Mouse (Mus musculus) stomach, postnatal 0 days (tissue): ENCODE results near the gene Ttc30b. TPM values are rescaled to one million over a fixed set of nuclear protein-coding genes. Genes with fewer than 3 reads are reported as not detected.

Experiments
- ATAC-seq: fragments of 200-750 bp; cut with Nextera tagmentation; 2 replicates; pipeline ENCODE4 v1.8.0; 2017; ENCODE audit not compliant: low FRiP score, low TSS enrichment
- DNase-seq: peaks from one replicate; pipeline ENCODE4 v3.0.0-alpha.2; 2016; ENCODE audit warnings: low spot score
- H3K27ac ChIP-seq: fragments of 300-500 bp; sonication (generic); replicated peaks from 2 replicates; pipeline ENCODE4 v1.5.1; 2014; ENCODE audit warnings: mild to moderate bottlenecking, control low read depth
- H3K27me3 ChIP-seq: fragments of 300-500 bp; sonication (generic); 2 replicates; pipeline ENCODE4 v1.6.1; 2014; ENCODE audit warnings: low read length; ENCODE audit not compliant: control insufficient read depth, insufficient read depth
- H3K36me3 ChIP-seq: fragments of 300-500 bp; sonication (generic); 2 replicates; pipeline ENCODE4 v1.6.1; 2014; ENCODE audit warnings: low read length, mixed read lengths; ENCODE audit not compliant: control insufficient read depth, insufficient read depth
- H3K4me1 ChIP-seq: fragments of 300-500 bp; sonication (generic); replicated peaks from 2 replicates; pipeline ENCODE4 v1.6.1; 2014; ENCODE audit warnings: antibody characterized with exemption; ENCODE audit not compliant: control insufficient read depth, insufficient read depth
- H3K4me2 ChIP-seq: fragments of 300-500 bp; sonication (generic); replicated peaks from 2 replicates; pipeline ENCODE4 v1.6.1; 2014; ENCODE audit warnings: low read depth, mild to moderate bottlenecking, control low read depth, moderate library complexity
- H3K4me3 ChIP-seq: fragments of 300-500 bp; sonication (generic); 2 replicates; pipeline ENCODE4 v1.5.1; 2014; ENCODE audit warnings: low read depth, low read length, control low read depth
- H3K9ac ChIP-seq: fragments of 300-500 bp; sonication (generic); 2 replicates; pipeline ENCODE4 v1.6.1; 2014; ENCODE audit warnings: mild to moderate bottlenecking, low read length, control low read depth, mixed read lengths
- H3K9me3 ChIP-seq: fragments of 300-500 bp; sonication (generic); 2 replicates; pipeline ENCODE4 v1.6.1; 2016; ENCODE audit warnings: low read length; ENCODE audit not compliant: control insufficient read depth
- CTCF ChIP-seq: IDR thresholded peaks from 2 replicates; pipeline ENCODE4 v1.5.1; 2016; ENCODE audit warnings: antibody characterized with exemption, low read depth, mild to moderate bottlenecking, moderate library complexity
- EP300 ChIP-seq: optimal IDR thresholded peaks from 2 replicates; pipeline ENCODE3; 2016; ENCODE audit warnings: antibody characterized with exemption
- WGBS: fragments of 180-500 bp; shearing (Covaris S2); extraction: QIAGEN DNeasy Blood & Tissue Kit; methylation state at CpG from one replicate; pipeline ENCODE4 v1.1.7; 2014; 5-methylcytosine and 5-hydroxymethylcytosine counted together
- polyA plus RNA-seq: library from polyadenylated mRNA; unstranded; fragments of >200 nt; fragmentation: Nextera tagmentation; extraction: Ambion mirVana; gene quantifications from 2 replicates; pipeline ENCODE4 v1.2.1, GENCODE M21; 2015

Gene Ttc30b
- polyA plus RNA-seq, 1 experiment from 2014 or later = 10.6 TPM

GRCm38 (mm10) chr2:75963211-75963840, 24.9 kb upstream of the Ttc30b start:
- DNase-seq (no peak), ATAC-seq (no peak)
- no peaks in the 10 kb centered on the region for H3K27me3 ChIP-seq
- TF ChIP-seq CTCF = no peak
- no peak for TF ChIP-seq EP300
- no peaks in the 10 kb centered on the region for H3K9me3 ChIP-seq
- no peak overlapping the region for H3K4me3 ChIP-seq
- H3K36me3 ChIP-seq = no peaks in the 10 kb centered on the region
- WGBS = 74% methylated on average over 10 of the region's 10 CpGs
- H3K9ac ChIP-seq = no peak overlapping the region
- H3K27ac ChIP-seq = no peak overlapping the region
- peaks cover 10% of the 10 kb centered on the region for H3K4me1 ChIP-seq
- H3K4me2 ChIP-seq = no peak overlapping the region

- peak; percentile 42 for DNase-seq
- WGBS = 56% methylated on average over 15 of the region's 15 CpGs
- peak; percentile 64 for ATAC-seq
These were observed 22.3 kb upstream of the Ttc30b start for GRCm38 (mm10) chr2:75960366-75961330.

GRCm38 (mm10) chr2:75959850-75960365, 21.5 kb upstream of the Ttc30b start:
- peak overlapping the region; percentile 53 for H3K27ac ChIP-seq
- H3K9ac ChIP-seq = 0 out of 2 replicates have a peak overlapping the region, but pooled peaks have one; percentile 24
- 13% methylated on average over 15 of the region's 15 CpGs for WGBS

More at GRCm38 (mm10) chr2:75960366-75961330, 22.3 kb upstream of the Ttc30b start:
- Histone ChIP-seq H3K4me2 (peak overlapping the region; percentile 34; the same call in 1 of the 2 replicates), H3K4me1 (peaks cover 10% of the 10 kb centered on the region), H3K27me3 (no peaks in the 10 kb centered on the region), H3K9me3 (no peaks in the 10 kb centered on the region), H3K36me3 (no peaks in the 10 kb centered on the region), H3K4me3 (no peak overlapping the region), H3K27ac (peak overlapping the region; percentile 53), H3K9ac (0 out of 2 replicates have a peak overlapping the region, but pooled peaks have one; percentile 24)
- TF ChIP-seq EP300 (no peak), CTCF (no peak)

GRCm38 (mm10) chr2:75959183-75959849, 20.9 kb upstream of the Ttc30b start:
- Histone ChIP-seq H3K4me3 (no peak overlapping the region), H3K4me1 (peaks cover 10% of the 10 kb centered on the region), H3K9me3 (no peaks in the 10 kb centered on the region), H3K4me2 (peak overlapping the region; percentile 15), H3K9ac (0 out of 2 replicates have a peak overlapping the region, but pooled peaks have one; percentile 0), H3K27me3 (no peaks in the 10 kb centered on the region), H3K36me3 (no peaks in the 10 kb centered on the region), H3K27ac (peak overlapping the region; percentile 53)
- 27% methylated on average over 18 of the region's 18 CpGs for WGBS
- DNase-seq (peak; percentile 34), ATAC-seq (no peak)
- TF ChIP-seq CTCF (no peak), EP300 (no peak)

More at GRCm38 (mm10) chr2:75959850-75960365, 21.5 kb upstream of the Ttc30b start:
- H3K4me3 ChIP-seq = no peak overlapping the region
- H3K4me2 ChIP-seq = peak overlapping the region; percentile 34; the same call in 1 of the 2 replicates
- TF ChIP-seq CTCF (no peak), EP300 (no peak)
- DNase-seq (peak; percentile 42), ATAC-seq (no peak)
- no peaks in the 10 kb centered on the region for H3K36me3 ChIP-seq
- no peaks in the 10 kb centered on the region for H3K9me3 ChIP-seq
- no peaks in the 10 kb centered on the region for H3K27me3 ChIP-seq
- H3K4me1 ChIP-seq = peaks cover 10% of the 10 kb centered on the region

GRCm38 (mm10) chr2:75955709-75956108, 17.3 kb upstream of the Ttc30b start:
- no peaks in the 10 kb centered on the region for H3K27me3 ChIP-seq
- H3K4me2 ChIP-seq = no peak overlapping the region
- H3K9ac ChIP-seq = no peak overlapping the region
- DNase-seq = no peak
- no peak overlapping the region for H3K4me3 ChIP-seq
- no peaks in the 10 kb centered on the region for H3K36me3 ChIP-seq
- no peak for ATAC-seq
- peaks cover 9% of the 10 kb centered on the region for H3K4me1 ChIP-seq
- no peak overlapping the region for H3K27ac ChIP-seq
- WGBS = 49% methylated on average over 14 of the region's 14 CpGs
- TF ChIP-seq EP300 = no peak
- no peak for TF ChIP-seq CTCF
- H3K9me3 ChIP-seq = no peaks in the 10 kb centered on the region
